Mouse (Mus musculus) kidney, postnatal 4 days (tissue): ENCODE results near the gene Pomt1.
"Not testable (repeated sequence)": the region's sequence is repeated elsewhere in the genome, so short reads cannot be mapped to it uniquely, and the experiment has no call there.

Source experiments
- DNase-seq, 2 experiments: peaks; one replicate each; pipeline ENCODE4 v3.0.0; 2021; ENCODE audit warnings: mixed read lengths in 2 of 2

Gene Pomt1

DNA sequence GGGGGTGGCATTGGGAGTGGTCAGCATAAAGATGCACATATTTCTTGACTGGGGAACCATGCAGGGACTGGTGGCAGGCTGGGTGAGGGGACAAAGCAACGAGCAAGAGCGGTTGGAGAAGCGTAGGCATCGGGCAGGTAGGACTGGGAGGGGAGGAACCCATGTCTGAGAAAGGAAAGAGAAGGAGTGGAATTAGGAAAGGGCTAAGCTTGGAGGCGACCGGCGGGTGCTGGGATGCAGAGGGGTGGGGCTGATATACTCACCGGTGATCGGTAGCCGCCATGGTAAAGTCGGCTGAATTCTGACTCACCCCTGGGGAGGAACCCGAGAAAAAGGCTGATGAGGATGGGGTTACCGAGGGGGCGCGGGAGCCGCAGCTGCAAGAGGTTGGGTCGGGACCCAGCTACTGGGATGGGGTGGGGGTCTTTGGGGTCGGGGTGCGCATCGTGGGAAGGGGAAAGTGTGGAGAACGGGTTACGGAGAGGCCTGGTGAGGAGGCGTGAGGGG, 51.0 kb downstream of the Pomt1 start, which contains the start of gene Golga2:
Gene Golga2 (plus strand): TSS at position 51 of the 507 bp plus-strand sequence.
- DNase-seq, result no peak

DNA sequence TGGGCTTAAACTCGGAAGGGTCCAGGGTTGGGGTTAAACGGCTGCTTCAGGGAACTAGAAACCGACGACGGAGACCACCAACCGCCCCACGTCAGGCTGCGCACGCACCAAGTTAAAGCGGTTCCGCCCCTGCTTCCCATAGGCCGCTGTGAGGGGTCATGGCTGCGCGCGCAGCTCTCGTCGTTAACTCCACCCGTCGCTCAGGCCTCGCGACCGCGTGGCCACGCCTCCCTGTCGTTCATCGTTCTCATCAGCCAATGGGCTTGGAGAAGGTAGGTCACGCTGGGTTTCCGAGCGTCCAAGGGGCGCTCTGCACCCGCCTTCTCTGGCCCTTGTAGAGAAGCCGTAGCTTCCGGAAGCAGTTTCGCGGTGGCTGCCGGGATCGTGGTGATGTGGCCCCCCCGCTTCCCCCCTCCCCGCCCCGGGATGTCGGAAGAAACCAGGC, 51.6 kb downstream of the Pomt1 start, which contains the start of gene Swi5:
Gene Swi5 (minus strand): TSS at position 153 of the 445 bp plus-strand sequence.
- DNase-seq, result peak; percentile 100

DNA sequence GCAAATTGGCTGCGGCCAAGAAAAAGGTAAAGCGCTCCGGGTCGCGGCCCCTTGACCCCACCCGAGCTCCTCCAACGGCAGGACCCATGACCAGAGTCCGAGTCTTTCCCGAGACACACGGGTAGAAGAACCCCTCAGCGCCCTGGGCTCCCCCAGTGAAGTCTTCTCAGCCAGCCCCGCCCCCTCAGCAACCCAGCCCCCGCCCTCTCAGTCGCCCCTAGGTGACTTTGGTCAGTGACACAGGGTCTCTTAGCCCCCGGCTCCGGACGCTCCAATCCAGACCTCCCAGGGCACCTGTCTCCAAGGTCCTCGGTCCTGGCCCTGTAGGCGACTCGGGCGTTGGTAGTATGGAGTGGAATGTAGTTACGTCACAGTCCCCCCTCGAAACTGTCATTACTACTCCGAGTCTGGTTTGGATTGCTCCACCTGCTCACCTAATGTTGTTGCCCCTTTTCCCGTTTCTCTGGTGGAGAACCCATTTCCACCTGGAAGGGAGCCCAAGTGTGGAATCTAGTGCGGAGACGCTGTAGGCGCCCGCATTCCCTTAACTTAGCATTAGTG, 52.1 kb downstream of the Pomt1 start:
- DNase-seq, result no peak

DNA sequence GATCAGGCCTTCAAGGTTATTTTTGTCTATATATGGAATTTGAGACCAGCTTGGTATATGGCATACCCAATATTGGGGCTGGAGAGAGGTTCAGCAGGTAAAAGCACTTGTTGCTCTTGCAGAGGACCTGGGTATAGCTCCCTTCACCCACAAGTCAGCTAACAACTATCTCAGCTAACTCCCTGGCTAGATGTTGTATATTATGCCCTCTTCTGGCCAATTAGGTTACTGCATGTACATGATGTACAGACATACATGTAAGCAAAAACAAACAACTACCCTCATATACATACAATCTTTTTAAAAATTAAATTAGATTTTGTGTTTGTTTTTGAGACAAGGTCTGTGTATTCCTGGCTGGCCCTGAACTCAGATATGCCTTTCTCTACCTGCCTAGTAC, 53.2 kb downstream of the Pomt1 start:
- no peak for DNase-seq

DNA sequence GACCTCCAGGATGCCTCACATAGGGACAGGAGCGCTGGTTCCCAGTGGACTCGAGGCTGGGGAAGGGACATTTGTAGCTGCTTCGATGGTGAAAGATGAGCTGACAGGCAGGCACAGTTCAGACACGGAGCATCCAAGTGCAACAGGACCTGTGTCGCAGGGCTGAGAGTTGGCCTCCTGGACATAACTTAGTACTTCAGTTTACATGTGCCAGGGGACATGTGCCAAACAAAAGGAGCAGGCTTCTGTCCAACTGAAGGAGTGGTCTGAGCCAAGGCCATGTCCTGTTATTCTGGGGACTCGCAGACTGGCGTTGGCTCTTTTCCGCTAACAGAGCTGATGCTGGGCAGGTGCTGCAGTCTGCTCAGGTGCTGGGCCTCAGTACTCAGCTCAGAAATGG, 58.0 kb downstream of the Pomt1 start:
- no peak for DNase-seq

DNA sequence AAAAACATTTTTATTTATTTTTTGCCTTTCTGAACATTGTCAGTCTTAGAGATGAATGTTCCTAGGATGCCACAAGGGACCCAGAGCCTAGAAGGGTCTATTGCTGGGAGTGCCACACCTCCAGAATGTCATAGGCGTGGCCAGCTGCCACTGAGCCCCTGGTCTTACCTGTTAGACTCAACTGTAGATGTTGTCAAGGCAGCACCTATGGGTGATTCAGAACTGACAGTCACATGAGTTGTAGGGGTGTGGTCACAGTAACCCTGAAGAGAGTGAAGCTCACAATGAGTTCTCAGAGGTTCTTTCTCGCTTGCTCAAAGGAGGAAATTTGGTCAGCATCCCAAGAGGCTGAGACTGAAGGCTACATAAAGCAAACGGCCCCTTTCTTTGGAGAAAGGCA, 58.9 kb downstream of the Pomt1 start:
- no peak for DNase-seq

DNA sequence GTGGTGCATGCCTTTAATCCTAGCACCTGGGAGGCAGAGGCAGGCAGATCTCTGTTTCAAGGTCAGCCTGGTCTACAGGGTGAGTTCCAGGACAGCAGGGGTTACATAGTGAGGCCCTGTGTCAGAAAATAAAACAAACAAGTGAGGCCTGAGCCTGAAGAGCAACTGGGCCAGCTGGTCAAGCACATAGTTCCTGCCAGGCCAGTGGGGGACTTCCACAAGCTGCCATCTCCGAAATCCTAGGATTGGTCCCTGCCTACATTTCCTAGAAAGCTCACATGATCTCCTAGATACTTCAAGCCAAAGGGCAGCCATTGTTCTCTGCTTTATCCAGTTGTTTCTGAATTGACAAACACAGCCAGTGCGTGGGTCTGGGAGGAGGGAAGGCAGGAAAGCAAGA, 59.5 kb downstream of the Pomt1 start:
- not testable (repeated sequence) for DNase-seq

DNA sequence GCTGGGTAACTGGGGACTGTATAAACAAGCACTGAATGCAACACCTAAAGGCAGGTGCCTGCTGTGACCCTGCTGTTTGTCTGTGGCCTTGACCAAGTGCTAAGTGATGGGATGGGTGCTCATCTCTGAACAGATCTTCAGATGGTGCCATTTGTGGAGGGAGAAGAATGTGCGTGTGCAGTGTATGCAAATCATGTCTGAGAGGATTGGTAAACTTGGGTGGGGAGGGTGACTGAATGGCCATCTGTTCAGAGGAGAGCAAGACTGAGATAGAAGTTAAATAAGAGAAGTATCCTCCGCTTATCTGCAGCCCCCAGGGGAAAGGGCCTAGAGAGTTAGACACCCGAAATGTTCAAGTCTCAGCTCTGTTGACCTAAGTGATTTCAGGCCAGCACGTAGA, 63.1 kb downstream of the Pomt1 start:
- no peak for DNase-seq

DNA sequence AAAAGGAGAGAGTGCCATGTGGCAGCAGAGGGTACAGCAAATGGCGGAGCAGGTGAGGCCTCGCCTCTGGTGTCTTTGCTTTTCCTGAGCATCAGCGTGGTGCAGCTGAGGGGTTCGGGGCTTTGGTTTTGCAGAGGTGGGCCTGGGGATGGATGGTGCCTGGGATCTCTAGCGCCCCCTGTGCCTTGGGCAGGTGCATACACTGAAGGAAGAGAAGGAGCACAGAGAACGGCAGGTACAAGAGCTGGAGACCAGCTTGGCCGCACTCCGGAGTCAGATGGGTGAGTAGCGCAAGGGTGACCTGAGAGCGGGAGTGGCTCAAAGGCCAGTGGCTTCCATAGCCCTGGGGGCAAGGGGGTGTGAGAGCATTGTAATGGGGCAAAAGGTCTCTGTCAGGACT, 66.6 kb downstream of the Pomt1 start:
- DNase-seq, result no peak

DNA sequence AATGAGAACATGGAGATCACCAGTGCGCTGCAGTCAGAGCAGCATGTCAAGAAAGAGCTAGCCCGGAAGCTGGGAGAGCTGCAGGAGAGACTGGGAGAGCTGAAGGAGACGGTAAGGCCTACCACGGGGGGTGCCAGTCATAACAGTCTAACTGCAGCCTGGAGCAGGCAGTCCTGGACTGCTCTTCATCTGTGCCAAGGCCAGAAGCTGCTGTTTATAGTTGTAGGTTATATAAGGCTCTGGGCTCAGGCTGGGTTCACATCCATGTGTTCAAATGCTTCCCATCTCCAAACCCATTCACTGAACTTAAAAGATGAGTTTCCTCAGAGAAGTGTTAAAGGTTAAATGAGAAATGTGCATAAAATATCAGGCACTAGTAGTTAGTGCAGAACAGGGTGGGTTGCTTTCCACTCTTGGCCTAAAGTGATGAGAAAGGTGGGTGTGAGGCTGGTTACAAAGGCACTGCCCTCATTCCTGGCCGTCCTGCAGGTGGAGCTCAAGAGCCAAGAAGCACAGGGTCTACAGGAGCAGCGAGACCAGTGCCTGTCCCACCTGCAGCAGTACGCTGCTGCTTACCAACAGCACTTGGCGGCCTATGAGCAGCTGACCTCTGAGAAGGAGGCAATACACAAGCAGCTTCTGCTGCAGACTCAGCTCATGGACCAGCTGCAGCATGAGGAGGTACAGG, 67.9 kb downstream of the Pomt1 start:
- DNase-seq, result peak; percentile 80 to 84
